Mouse (Mus musculus): ENCODE results near the gene Pirb. TPM values are rescaled to one million over a fixed set of nuclear protein-coding genes. Genes with fewer than 3 reads are reported as not detected.
A peak's percentile ranks its signal among the peaks of the same experiment; 100 is the strongest.
"Not testable (repeated sequence)": the region's sequence is repeated elsewhere in the genome, so short reads cannot be mapped to it uniquely, and the experiment has no call there.

Pirb gene
- total and polyA plus RNA-seq, 3 experiments = 0.12 to 0.56 TPM; not detected in 1

DNA sequence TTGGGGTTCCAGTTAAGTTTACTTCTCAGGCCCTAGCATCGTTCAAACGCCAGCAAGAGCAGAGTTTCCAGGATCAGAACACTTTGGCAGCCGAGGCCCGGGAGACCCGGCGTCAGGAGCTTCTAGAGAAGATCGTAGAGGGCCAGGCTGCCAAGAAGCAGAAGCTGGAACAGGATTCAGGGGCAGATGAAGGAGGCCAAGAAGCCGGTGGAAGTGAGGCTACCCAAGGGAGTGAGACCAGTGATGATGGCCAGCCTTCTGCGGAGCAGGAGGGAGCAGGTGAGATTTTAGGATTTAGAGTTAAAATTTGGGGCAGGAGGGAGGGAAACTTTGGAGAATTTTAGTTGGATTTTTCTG, 25.3 kb downstream of the Pirb start:
- 0 out of 2 replicates have a peak, but pooled peaks have one; percentile 11 for TF ChIP-seq CHD1 (IDR thresholded peaks at IDR 0.05; ENCODE audit: low read depth, low read length)
- DNase-seq (ENCODE audit: low read depth, low spot score); H3K9me3 ChIP-seq (replicated peaks; ENCODE audit: insufficient read depth, low read length); H3K79me2 ChIP-seq (ENCODE audit: control insufficient read depth, insufficient read depth, low read length, poor library complexity); H3K27me3 ChIP-seq (ENCODE audit: control insufficient read depth in 1 of 2, insufficient read depth in 2 of 2, low read length in 2 of 2); H3K27ac ChIP-seq (ENCODE audit: control insufficient read depth, low read depth, low read length); H3K36me3 ChIP-seq (ENCODE audit: control insufficient read depth in 1 of 2, insufficient read depth in 2 of 2, low read length in 2 of 2): not testable (repeated sequence)
- Histone ChIP-seq H3K4me1 (ENCODE audit: control insufficient read depth in 1 of 2, insufficient read depth in 2 of 2, low read length in 2 of 2) (peaks cover 4 to 17% of the 10 kb centered on the region in 2 experiments; a peak in 3 of 4 replicates), H3K9ac (ENCODE audit: control insufficient read depth, low read depth, low read length, poor library complexity, severe bottlenecking) (peak overlapping the region; percentile 84), H3K4me3 (ENCODE audit: control insufficient read depth in 1 of 2, insufficient read depth in 1 of 2, low read depth in 2 of 2, low read length in 2 of 2) (peak overlapping the region; percentile 73 to 79)

DNA sequence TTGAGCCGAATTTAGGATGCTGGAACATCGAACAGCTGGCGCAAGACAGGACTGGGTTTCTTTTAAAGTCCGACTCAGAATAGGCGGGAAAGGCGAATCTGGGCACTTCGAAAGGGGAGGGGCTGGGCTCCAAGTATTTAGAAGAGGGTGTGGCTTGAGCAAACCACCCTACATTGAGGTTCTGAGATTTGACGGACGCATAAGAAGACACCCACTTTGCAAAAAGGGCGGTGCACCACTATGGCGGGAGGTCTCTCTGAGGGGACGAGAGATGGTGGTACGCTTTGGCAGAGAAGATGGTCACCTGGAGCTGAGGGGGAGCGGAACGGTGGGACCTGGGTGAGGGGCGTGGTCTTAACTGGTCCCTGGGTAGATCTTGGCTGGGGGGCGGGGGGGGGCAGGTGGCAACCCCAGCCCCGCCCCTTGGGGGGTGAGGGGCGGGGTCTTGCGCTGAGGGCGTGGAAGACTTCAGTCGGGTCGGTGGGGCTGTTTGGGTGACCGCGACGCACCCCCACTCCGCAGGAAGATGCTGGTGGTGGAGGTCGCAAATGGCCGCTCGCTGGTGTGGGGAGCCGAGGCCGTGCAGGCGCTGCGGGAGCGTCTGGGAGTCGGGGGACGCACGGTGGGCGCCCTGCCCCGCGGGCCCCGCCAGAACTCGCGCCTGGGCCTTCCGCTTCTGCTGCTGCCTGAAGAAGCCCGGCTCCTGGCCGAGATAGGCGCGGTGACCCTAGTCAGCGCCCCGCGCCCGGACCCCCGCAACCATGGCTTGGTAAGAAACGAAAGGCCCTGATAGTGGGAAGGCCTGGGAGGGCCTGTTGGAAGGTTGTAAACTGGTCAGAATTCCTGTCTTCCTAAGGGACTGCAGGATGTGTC, 25.9 kb downstream of the Pirb start:
- peak; percentile 94 for DNase-seq (ENCODE audit: low read depth, low spot score)
- no peak for TF ChIP-seq KAT2A (conservative IDR thresholded peaks at IDR 0.05; ENCODE audit: low read depth, low read length)
- no peak for TF ChIP-seq ZNF384 (IDR thresholded peaks at IDR 0.05; ENCODE audit: low read depth, low read length)
- no peak for TF ChIP-seq CTCF (IDR thresholded peaks at IDR 0.05 in 2 of 3, conservative IDR thresholded peaks at IDR 0.05 in 1 of 3; ENCODE audit: control insufficient read depth in 1 of 3, insufficient read depth in 1 of 3, low read depth in 2 of 3, low read length in 3 of 3, poor library complexity in 1 of 3, severe bottlenecking in 1 of 3)
- TF ChIP-seq ZKSCAN1 (IDR thresholded peaks at IDR 0.05; ENCODE audit: low read depth, low read length) = no peak
- peak; percentile 7; the same call in 1 of the 2 replicates for TF ChIP-seq MXI1 (IDR thresholded peaks at IDR 0.05; ENCODE audit: low read depth, low read length)
- no peak for TF ChIP-seq BHLHE40 (IDR thresholded peaks at IDR 0.05; ENCODE audit: borderline replicate concordance, low read depth, low read length)
- TF ChIP-seq RCOR1 (IDR thresholded peaks at IDR 0.05; ENCODE audit: low read depth, low read length) = 0 out of 2 replicates have a peak, but pooled peaks have one; percentile 31
- TF ChIP-seq NELFE (IDR thresholded peaks at IDR 0.05; ENCODE audit: low read depth, low read length) = peak; percentile 23; the same call in 1 of the 2 replicates
- TF ChIP-seq MAX (IDR thresholded peaks at IDR 0.05; ENCODE audit: low read length) = peak; percentile 4; the same call in 1 of the 2 replicates
- TF ChIP-seq MEF2A (IDR thresholded peaks at IDR 0.05; ENCODE audit: extremely low read depth, insufficient replicate concordance, low read depth, low read length, poor library complexity, severe bottlenecking) = no peak
- no peak for TF ChIP-seq USF2 (IDR thresholded peaks at IDR 0.05; ENCODE audit: borderline replicate concordance in 1 of 2, insufficient read depth in 1 of 2, low read depth in 1 of 2, low read length in 2 of 2)
- Histone ChIP-seq H3K4me3 (ENCODE audit: control insufficient read depth in 1 of 2, insufficient read depth in 1 of 2, low read depth in 2 of 2, low read length in 2 of 2) (peak overlapping the region; percentile 73 to 79), H3K9me3 (replicated peaks; ENCODE audit: insufficient read depth, low read length) (no peaks in the 10 kb centered on the region), H3K79me2 (ENCODE audit: control insufficient read depth, insufficient read depth, low read length, poor library complexity) (peaks cover 7% of the 10 kb centered on the region; the same call in 1 of the 2 replicates), H3K9ac (ENCODE audit: control insufficient read depth, low read depth, low read length, poor library complexity, severe bottlenecking) (peak overlapping the region; percentile 84), H3K27ac (ENCODE audit: control insufficient read depth, low read depth, low read length) (peak overlapping the region; percentile 92), H3K36me3 (ENCODE audit: control insufficient read depth in 1 of 2, insufficient read depth in 2 of 2, low read length in 2 of 2) (peaks cover 0 to 7% of the 10 kb centered on the region in 2 experiments; a peak in 3 of 4 replicates), H3K27me3 (ENCODE audit: control insufficient read depth in 1 of 2, insufficient read depth in 2 of 2, low read length in 2 of 2) (no peaks in the 10 kb centered on the region), H3K4me1 (ENCODE audit: control insufficient read depth in 1 of 2, insufficient read depth in 2 of 2, low read length in 2 of 2) (peaks cover 4 to 17% of the 10 kb centered on the region in 2 experiments; a peak in 3 of 4 replicates)

All from MEL (cell line).